Mouse (Mus musculus) retina, embryonic 14.5 days (tissue): ENCODE results near the gene Wipf2.
A peak's percentile ranks its signal among the peaks of the same experiment; 100 is the strongest.
"Not testable (repeated sequence)": the region's sequence is repeated elsewhere in the genome, so short reads cannot be mapped to it uniquely, and the experiment has no call there.

ENCODE experiments used
- DNase-seq: peaks from one replicate; pipeline ENCODE4 v3.0.0-alpha.2; 2015; ENCODE audit warnings: low spot score

The Wipf2 gene

DNA sequence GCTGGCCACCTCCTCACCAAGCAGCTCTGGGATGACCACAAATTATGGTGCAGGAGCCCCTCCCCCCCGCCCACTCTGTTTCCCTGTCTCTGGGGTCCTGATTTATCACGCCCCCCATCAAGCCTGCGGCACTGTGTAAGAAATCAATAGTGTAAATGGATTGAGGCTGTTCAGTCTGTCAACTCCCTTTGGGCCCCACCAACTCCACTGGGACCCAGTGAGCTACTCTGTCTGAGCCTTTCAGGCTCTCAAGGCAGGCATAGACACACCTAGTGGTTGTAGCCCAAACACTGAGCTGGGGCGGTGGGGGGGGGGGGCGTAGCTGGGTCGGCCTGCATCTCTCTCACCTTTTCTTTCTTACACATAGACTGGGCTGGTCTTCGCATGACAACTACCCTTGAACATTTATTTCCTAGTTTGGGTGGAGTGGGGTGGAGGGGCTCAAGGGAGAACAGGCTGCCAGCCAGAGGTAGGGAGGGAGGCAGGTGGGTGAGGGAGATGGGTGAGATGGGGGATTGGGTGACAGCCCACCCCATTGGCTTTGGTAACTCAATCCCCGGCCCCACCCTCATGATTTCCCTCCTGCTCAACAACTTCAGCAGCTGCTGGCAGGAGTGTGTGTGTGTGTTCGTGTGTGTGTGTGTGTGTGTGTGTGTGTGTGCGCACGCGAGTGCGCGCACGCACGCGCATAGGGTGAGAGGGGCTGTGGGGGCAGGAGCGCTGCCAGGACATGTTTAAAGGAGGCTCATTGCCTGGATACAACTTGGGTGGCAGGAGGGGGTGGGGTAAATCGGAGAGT, 69.1 kb downstream of the Wipf2 start:
- peak; percentile 66 for DNase-seq

- no peak for DNase-seq
These were observed 69.7 kb downstream of the Wipf2 start for GRCm38 (mm10) chr11:98933151-98933550.

DNA sequence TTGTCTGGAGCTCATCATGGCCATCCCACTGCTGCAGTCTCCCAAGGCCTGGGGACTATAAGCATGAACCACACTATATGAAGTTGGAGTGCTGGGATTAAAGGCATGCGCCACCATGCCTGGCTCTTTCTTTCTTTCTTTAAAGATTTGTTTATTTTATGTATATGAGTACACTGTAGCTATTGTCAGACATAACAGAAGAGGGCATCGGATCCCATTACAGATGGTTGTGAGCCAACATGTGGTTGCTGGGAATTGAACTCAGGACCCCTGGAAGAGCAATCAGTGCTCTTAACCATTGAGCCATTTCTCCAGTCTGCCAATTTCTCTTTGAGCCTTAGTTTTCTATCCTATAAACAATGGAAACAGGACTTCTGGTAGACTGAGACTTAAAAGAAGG, 70.4 kb downstream of the Wipf2 start:
- not testable (repeated sequence) for DNase-seq

DNA sequence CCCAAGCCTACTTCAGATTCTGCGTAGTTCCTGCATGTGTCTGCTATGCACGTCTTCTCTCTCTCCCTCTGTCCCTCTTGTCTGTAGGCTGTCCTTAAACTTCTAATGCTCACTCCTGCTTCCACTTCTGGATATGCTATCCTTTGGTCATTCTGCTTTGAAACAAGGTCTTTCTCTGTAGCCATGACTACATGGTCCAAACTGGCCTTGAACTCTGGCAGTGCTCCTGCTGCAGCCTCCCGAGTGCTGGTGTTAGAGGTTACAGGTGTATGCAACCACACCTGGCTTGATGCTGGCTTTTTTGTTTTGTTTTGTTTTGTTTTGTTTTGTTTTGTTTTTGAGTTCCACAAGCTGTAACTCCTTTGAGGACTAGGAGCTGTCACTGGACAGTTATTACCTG, 70.9 kb downstream of the Wipf2 start:
- no peak for DNase-seq

- DNase-seq = no peak
These were observed 71.7 kb downstream of the Wipf2 start for GRCm38 (mm10) chr11:98935123-98935522.

GRCm38 (mm10) chr11:98936170-98936569, 72.7 kb downstream of the Wipf2 start:
- no peak for DNase-seq

DNA sequence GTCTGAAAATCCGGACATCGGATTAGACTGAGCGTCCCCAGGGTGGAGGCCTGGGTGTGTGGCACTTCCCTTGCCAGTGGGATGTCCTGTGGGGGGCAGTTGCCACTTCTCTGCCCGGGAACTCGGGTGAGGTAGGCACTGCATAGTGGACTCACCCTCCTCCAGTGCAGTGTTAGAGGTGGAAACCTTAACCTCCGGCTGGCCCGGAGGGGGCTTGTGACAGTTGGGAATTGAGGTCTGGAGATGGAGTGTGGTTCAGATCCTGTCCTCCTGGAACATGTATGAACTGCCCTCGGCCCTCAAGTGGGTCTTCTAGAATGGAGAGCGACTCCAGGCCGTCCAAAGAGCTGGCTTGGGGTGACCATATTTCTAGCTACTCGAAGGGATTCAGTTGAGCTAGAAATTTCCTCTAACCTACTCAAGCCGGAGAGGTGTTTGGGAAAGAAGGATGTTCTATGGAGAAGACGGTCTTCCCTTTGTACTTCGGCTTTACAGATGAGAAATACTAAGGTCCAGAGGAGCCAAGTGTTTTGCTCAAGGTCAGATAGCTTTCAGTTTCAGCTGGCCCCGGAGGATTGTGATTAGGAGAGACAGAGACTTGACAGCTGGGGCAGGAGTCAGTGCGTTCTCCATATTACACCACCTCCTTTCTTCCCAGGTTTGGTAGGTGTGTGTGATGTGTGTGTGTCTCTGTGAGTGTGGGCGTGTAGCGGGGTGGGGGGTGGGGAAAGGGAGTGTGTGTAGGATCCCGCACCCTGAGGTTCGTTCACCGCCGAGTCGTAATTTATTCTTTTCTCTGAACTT, 73.4 kb downstream of the Wipf2 start:
- DNase-seq = no peak

GRCm38 (mm10) chr11:98937410-98937913, 74.0 kb downstream of the Wipf2 start:
- DNase-seq = peak; percentile 88

DNA sequence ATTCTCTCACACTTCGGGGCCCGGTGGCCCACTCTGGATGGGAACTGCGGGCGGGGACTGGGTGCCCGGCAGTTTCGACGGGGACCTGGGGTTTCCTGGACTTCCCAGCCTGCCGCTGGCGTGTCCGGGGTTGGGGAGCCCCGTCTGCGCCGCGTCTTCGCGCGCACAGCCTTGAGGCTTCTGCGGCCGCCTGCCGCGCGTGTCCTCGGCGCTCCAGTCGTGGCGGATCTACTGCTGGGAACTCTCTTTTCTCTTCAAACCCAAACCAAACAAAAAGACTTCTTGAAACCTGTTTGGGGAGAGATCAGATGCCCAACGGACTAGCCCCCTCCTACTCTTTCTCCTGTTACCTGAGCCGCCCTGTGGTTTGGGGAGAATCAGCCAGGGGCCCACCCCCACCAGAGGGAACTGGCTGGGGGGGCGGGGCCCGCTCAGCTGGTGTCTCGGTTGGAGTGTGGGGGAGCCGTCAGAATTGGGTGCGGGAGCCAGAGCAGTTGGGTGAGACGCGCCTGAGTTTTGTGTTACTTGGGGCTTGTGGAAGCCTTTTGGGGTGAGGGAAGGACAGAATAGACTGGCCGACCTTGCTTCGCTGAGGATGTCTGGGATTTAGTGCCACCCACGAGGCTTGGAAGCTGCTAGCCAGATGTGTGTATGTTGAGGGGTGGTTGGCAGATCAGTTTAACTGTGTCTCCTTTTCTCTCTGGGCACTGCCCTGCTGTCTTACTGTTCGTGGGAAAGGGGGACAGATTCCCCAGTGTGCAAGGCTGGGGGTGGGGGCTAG, 74.7 kb downstream of the Wipf2 start:
- DNase-seq = peak; percentile 28

DNA sequence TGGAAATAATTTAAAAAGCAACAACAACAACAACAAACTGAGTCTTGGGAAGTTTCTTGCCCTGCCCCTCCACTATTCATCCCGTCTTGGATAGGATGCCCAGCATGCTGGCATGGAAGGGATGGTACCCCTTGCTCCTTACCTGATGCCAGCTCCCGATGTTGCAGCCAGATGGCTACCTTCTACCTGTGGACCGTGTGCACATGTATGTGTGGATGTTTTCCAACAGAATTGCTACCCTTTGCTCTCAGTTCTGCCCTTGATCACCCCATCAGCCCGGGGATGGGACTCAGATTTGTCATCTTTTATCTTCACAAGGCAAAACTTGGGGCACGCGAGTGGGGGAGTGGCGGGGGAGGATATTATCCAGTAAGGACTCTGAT, 75.3 kb downstream of the Wipf2 start:
- DNase-seq = no peak

- no peak for DNase-seq
These were observed 75.9 kb downstream of the Wipf2 start for GRCm38 (mm10) chr11:98939084-98939952.

GRCm38 (mm10) chr11:98939953-98940641, 76.7 kb downstream of the Wipf2 start:
- DNase-seq = no peak

DNA sequence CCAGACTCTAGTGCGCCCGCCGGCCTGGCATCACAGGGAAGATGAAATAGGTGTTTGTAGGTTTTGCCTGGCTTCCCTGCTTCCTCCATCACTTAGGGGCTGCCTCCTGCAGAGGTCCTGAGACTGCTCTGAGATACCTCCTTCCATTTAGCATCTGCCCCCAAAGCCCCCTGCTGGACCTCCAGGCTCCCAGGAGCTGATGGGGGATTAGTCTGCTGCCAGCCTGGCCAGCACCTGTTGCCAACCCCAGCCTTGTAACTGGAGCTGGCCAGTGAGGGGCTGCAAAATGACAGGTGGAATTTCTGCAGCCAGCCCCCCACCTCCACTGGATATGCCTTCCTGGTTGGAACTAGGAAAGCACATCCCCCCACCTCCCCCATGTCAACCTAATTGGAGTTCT, 77.3 kb downstream of the Wipf2 start:
- peak; percentile 35 for DNase-seq

DNA sequence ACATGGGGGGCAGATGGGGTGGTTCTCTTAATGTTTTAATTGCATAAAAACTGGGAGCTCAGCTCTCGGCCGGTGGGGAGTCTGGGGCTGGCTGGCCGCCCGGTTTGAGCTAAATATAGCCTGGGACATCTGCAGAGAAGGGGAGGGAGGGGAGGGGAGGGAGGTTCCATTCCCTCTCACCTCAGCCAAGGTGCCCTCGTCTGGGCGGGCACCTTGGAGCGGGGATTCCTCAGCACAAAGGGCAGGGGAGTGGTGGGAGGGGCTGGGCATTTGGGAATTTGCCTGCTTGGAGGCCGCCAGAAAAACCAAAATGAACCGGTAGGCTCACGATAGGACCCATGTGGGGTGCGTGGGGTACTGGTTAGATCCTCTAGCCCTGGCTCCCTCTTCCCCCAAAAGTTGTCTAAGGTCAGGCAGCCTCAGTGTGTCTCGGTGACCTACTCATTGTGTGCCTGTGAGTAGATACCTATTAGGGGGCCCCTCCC, 77.9 kb downstream of the Wipf2 start:
- DNase-seq = no peak

GRCm38 (mm10) chr11:98941826-98942550, 78.5 kb downstream of the Wipf2 start:
- peak; percentile 80 for DNase-seq

DNA sequence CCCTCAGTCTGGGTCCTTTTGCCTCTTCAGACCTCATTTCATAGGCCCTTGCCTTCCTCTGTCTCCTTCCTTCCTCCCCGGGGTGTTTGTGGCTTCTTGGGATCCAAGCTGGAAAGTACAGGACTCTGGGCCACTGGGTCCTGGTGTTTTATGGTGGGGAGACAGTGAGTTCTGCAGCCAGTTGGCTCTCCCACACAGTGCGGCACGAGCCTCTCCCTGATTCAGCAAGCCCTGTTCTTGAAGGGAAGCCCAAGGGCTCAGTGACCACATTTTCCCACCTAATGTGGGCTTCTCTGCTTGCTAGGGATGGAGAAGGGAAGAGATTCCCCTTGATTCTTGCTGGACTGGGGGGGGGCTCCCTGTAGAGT, 79.1 kb downstream of the Wipf2 start:
- no peak for DNase-seq

DNA sequence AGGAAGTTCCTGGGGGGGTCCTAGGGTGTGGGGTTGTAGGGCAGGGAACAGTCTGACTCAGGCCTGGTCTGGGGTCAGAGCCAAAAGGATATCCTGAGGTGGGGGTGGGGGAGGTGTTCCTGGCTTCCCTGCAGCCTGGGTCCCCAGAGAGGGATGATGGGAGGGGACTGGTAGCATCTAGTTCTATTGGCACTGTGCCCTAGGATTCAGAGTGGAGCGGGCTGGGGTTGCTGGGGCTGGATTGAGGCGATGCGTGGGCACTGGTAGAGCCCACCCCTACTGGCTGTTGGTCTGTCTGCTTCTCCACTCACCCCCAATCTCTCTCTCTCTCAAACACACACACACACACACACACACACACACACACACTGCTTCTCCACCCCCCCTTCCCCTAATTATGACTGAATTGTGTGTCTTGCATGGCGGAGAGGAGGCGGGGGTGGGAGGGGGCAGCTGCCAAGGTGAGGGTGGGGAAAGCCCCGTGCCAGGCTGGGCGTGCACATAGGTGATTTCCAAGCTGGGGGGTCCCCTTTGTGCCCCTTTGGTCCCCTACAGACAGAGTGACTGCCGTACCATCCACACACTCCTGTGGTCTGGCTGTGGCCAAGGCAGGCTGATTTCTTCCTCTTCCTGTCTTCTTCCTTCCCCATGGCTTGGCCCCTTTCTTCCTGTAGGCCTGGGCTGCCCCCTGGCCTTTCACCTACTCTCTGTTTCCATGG, 79.6 kb downstream of the Wipf2 start:
- no peak for DNase-seq

DNA sequence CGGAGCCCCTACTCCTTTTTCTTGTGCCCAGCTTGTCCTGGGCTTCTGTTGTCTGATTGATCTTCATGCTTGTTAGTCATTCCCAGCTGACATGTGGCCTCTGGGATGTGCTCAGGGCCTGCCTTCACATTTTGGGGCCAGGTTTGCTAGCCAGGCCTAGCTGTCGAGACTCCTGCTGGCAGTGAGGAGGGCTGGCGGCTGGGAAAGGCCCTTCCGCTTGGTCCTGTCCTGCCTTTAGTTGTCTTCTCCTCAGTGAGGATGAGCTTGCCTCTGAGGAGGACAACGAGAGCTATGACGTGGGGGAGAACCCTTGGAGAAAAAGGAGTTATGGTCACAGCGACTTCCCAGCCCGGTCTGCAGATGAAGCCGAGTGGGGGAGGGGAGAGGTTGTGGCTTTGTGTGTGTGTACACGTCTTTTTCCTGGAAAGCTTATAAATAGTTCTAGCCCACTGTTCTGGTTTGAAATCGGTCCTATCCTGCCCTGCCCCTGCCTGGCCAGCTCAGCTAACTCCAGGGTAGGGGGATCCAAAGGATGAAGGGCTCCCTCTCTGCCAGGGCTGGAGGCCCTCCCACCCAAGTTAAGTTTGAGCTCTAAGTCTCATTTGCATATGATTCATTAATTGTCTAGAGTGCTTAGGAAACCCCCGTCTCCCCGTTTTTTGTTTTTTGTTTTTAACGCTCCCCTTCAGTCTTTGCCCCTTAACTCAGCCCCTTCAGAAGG, 80.5 kb downstream of the Wipf2 start:
- DNase-seq = no peak
